Mouse (Mus musculus) lung, adult 18-20 months (tissue): ENCODE measurements at regions not wholly inside any gene's neighbourhood (a gene's known extent, or its start where the extent isn't known, plus 50 kb on each side); places are given as distances from the start of the nearest gene placed in this dataset.
A peak's percentile ranks its signal among the peaks of the same experiment; 100 is the strongest.
"Not testable (repeated sequence)": the region's sequence is repeated elsewhere in the genome, so short reads cannot be mapped to it uniquely, and the experiment has no call there.

Experiments used
- DNase-seq, 2 experiments: peaks; one replicate each; pipeline ENCODE4 v3.0.0; 2022; ENCODE audit warnings: mixed read lengths in 2 of 2

- no peak for DNase-seq
Measured at GRCm38 (mm10) chr14:45807767-45808166, 149.8 kb upstream of the Ddhd1 start.

- DNase-seq: no peak
Measured at GRCm38 (mm10) chr14:45809491-45809890, 151.5 kb upstream of the Ddhd1 start.

GRCm38 (mm10) chr14:45810101-45810500, 152.2 kb upstream of the Ddhd1 start:
- no peak for DNase-seq

- DNase-seq: no peak
Measured at GRCm38 (mm10) chr14:45810630-45811029, 152.7 kb upstream of the Ddhd1 start.

GRCm38 (mm10) chr14:45815598-45815997, 157.7 kb upstream of the Ddhd1 start:
- no peak for DNase-seq

- not testable (repeated sequence) for DNase-seq
Measured at GRCm38 (mm10) chr14:45816611-45817010, 158.7 kb upstream of the Ddhd1 start.

- DNase-seq: no peak
Measured at GRCm38 (mm10) chr14:45817756-45818155, 159.8 kb upstream of the Ddhd1 start.

GRCm38 (mm10) chr14:45824601-45825000, 166.7 kb upstream of the Ddhd1 start:
- DNase-seq: no peak

- DNase-seq: no peak
Measured at GRCm38 (mm10) chr14:45826023-45826422, 168.1 kb upstream of the Ddhd1 start.

- no peak for DNase-seq
Measured at GRCm38 (mm10) chr14:45827096-45827495, 169.2 kb upstream of the Ddhd1 start.

GRCm38 (mm10) chr14:45830457-45830856, 172.5 kb upstream of the Ddhd1 start:
- no peak for DNase-seq

GRCm38 (mm10) chr14:45837039-45837438, 179.1 kb upstream of the Ddhd1 start:
- peak; percentile 51 to 65 for DNase-seq

- no peak for DNase-seq
Measured at GRCm38 (mm10) chr14:45843829-45844228, 185.9 kb upstream of the Ddhd1 start.

GRCm38 (mm10) chr14:45850588-45850987, 192.6 kb upstream of the Ddhd1 start:
- DNase-seq: peak in 1 of 2 experiments; percentile 4

- DNase-seq: peak; percentile 8 to 44
Measured at GRCm38 (mm10) chr14:45878428-45878827, 220.5 kb upstream of the Ddhd1 start.

GRCm38 (mm10) chr14:45920783-45921182, 262.8 kb upstream of the Ddhd1 start:
- DNase-seq: no peak

GRCm38 (mm10) chr14:45943581-45943980, 285.6 kb upstream of the Ddhd1 start:
- no peak for DNase-seq

GRCm38 (mm10) chr14:45944101-45944500, 286.2 kb upstream of the Ddhd1 start:
- DNase-seq: no peak

- no peak for DNase-seq
Measured at GRCm38 (mm10) chr14:45944506-45944905, 286.6 kb upstream of the Ddhd1 start.

- no peak for DNase-seq
Measured at GRCm38 (mm10) chr14:45956624-45957023, 298.7 kb upstream of the Ddhd1 start.

- peak; percentile 10 to 34 for DNase-seq
Measured at GRCm38 (mm10) chr14:45962474-45962873, 304.5 kb upstream of the Ddhd1 start.

GRCm38 (mm10) chr14:45964043-45964442, 306.1 kb upstream of the Ddhd1 start:
- DNase-seq: no peak

GRCm38 (mm10) chr14:45983206-45983857, 325.4 kb upstream of the Ddhd1 start:
- DNase-seq: peak; percentile 81 to 86

- peak; percentile 24 to 38 for DNase-seq
Measured at GRCm38 (mm10) chr14:45984135-45984892, 326.4 kb upstream of the Ddhd1 start.
